Mouse (Mus musculus) activated CD4-positive, CD25-positive, alpha-beta regulatory T cell, adult 9 weeks (primary cell): Measurements from ENCODE around the gene Gm13941. TPM values are rescaled to one million over a fixed set of nuclear protein-coding genes. Genes with fewer than 3 reads are reported as not detected.

Experiments
- polyA plus RNA-seq: library from polyadenylated mRNA; unstranded; fragments of 100-300 nt; shearing (Covaris generic); gene quantifications from one replicate; pipeline ENCODE4 v1.2.1, GENCODE M21; 2017

The Gm13941 gene
- not detected for polyA plus RNA-seq

DNA sequence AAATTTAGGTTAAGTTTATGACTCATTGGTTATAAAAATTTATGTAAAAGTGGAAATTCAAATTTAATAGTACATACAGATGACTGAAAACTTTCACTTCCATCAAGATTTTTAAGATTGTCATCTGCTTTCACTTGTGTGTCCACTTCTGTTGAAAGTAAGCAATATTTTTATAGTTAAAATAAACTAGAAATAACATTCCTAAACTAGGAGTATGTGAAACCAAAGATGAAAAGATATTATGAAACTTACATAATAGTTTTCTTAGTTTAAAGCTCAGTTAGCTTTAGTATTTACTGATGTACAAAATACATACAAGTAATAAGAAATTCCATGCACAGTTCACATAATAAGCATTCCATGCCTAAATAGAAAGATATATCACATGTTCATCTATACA, at the start of gene Gm13941:
Gene Gm13941, minus strand, starts transcription at position 101 of the 400 bp plus-strand sequence.

DNA sequence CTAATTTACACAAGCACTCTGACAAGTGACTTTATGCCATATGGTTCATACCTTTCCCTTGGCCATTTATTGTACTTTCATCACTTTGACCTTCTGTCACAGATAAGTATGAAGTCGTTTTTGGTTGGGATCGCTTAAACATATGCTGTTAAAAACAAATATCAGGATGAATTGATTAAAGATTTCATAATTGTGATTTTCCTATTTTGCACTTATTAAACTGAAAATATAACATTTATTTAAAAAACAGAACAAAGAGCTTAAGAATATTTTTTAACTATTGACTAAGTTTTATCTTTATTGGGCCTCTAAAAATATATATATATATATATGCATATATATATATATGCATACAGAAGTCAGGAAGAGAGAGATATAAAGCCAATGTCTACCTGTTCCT, 47.1 kb upstream of the Gm13941 start, which contains the start of gene Gm15130:
Gene Gm15130, minus strand, starts transcription at position 101 of the 400 bp plus-strand sequence.

Other genes with a start within 250 kb of the Gm13941 start
- gene Ano3, start 155.1 kb downstream of the Gm13941 start, polyA plus RNA-seq, result not detected
- gene Gm15130, start 47.0 kb upstream of the Gm13941 start, polyA plus RNA-seq, result not detected
- gene 4930430A15Rik, start 123.6 kb upstream of the Gm13941 start, polyA plus RNA-seq, result not detected
- gene Olfr1275, start 129.3 kb upstream of the Gm13941 start, polyA plus RNA-seq, result not detected
- not detected for gene Olfr1276, start 148.5 kb upstream of the Gm13941 start, polyA plus RNA-seq
- not detected for gene Olfr1277, start 168.1 kb upstream of the Gm13941 start, polyA plus RNA-seq
- gene Olfr1278, start 184.2 kb upstream of the Gm13941 start, polyA plus RNA-seq, result not detected
- gene Olfr1279, start 194.7 kb upstream of the Gm13941 start, polyA plus RNA-seq, result not detected
- not detected for gene Olfr1280, start 208.0 kb upstream of the Gm13941 start, polyA plus RNA-seq
- gene Olfr1281, start 220.5 kb upstream of the Gm13941 start, polyA plus RNA-seq, result not detected
- not detected for gene Olfr1282, start 230.1 kb upstream of the Gm13941 start, polyA plus RNA-seq